Mouse (Mus musculus): ENCODE results near the gene Tdrd7.

Gene Tdrd7

GRCm38 (mm10) chr4:46042505-46042850, 77.3 kb downstream of the Tdrd7 start:
- no peak for DNase-seq (ENCODE audit: low read depth)

GRCm38 (mm10) chr4:46043361-46043760, 78.2 kb downstream of the Tdrd7 start:
- DNase-seq (ENCODE audit: low read depth): no peak

- DNase-seq (ENCODE audit: low read depth): peak; percentile 32
These were observed 82.8 kb downstream of the Tdrd7 start for GRCm38 (mm10) chr4:46047971-46048370.

- DNase-seq (ENCODE audit: low read depth): no peak
These were observed 83.3 kb downstream of the Tdrd7 start for GRCm38 (mm10) chr4:46048418-46048817.

- no peak for DNase-seq (ENCODE audit: low read depth)
These were observed 88.4 kb downstream of the Tdrd7 start for GRCm38 (mm10) chr4:46053323-46054107.

- DNase-seq (ENCODE audit: low read depth): no peak
These were observed 91.0 kb downstream of the Tdrd7 start for GRCm38 (mm10) chr4:46056163-46056562.

- no peak for DNase-seq (ENCODE audit: low read depth)
These were observed 96.3 kb downstream of the Tdrd7 start for GRCm38 (mm10) chr4:46061259-46061962.

GRCm38 (mm10) chr4:46063841-46064240, 98.7 kb downstream of the Tdrd7 start:
- no peak for DNase-seq (ENCODE audit: low read depth)

GRCm38 (mm10) chr4:46064263-46064662, 99.1 kb downstream of the Tdrd7 start:
- DNase-seq (ENCODE audit: low read depth): peak; percentile 68

- DNase-seq (ENCODE audit: low read depth): peak; percentile 52
These were observed 99.8 kb downstream of the Tdrd7 start for GRCm38 (mm10) chr4:46064961-46065360.

- DNase-seq (ENCODE audit: low read depth): peak; percentile 37
These were observed 100.7 kb downstream of the Tdrd7 start for GRCm38 (mm10) chr4:46065695-46066340.

GRCm38 (mm10) chr4:46068060-46068459, 102.9 kb downstream of the Tdrd7 start:
- DNase-seq (ENCODE audit: low read depth): no peak

GRCm38 (mm10) chr4:46068573-46068972, 103.4 kb downstream of the Tdrd7 start:
- DNase-seq (ENCODE audit: low read depth): no peak

GRCm38 (mm10) chr4:46069851-46070482, 104.8 kb downstream of the Tdrd7 start:
- DNase-seq (ENCODE audit: low read depth): no peak

GRCm38 (mm10) chr4:46072631-46073030, 107.5 kb downstream of the Tdrd7 start:
- no peak for DNase-seq (ENCODE audit: low read depth)

- peak; percentile 83 for DNase-seq (ENCODE audit: low read depth)
These were observed 108.6 kb downstream of the Tdrd7 start for GRCm38 (mm10) chr4:46073736-46074135.

GRCm38 (mm10) chr4:46075664-46076063, 110.5 kb downstream of the Tdrd7 start:
- no peak for DNase-seq (ENCODE audit: low read depth)

GRCm38 (mm10) chr4:46076892-46077291, 111.8 kb downstream of the Tdrd7 start:
- DNase-seq (ENCODE audit: low read depth): peak; percentile 35

GRCm38 (mm10) chr4:46080261-46080660, 115.1 kb downstream of the Tdrd7 start:
- peak; percentile 68 for DNase-seq (ENCODE audit: low read depth)

- DNase-seq (ENCODE audit: low read depth): no peak
These were observed 117.4 kb downstream of the Tdrd7 start for GRCm38 (mm10) chr4:46082555-46082954.
